Mouse (Mus musculus) forebrain, embryonic 15.5 days (tissue): ENCODE results near the gene Chpf2. TPM values are rescaled to one million over a fixed set of nuclear protein-coding genes. Genes with fewer than 3 reads are reported as not detected.
A peak's percentile ranks its signal among the peaks of the same experiment; 100 is the strongest.

ENCODE experiments used
- ATAC-seq: fragments of 200-750 bp; cut with Nextera tagmentation; replicated peaks from 2 replicates; pipeline ENCODE4 v1.8.0; 2017; ENCODE audit warnings: mild to moderate bottlenecking, moderate TSS enrichment, moderate library complexity
- H3K27ac ChIP-seq: fragments of 300-500 bp; sonication (generic); replicated peaks from 2 replicates; pipeline ENCODE4 v1.5.1; 2015; ENCODE audit warnings: mild to moderate bottlenecking, inconsistent platforms
- H3K27me3 ChIP-seq: fragments of 300-500 bp; sonication (generic); 2 replicates; pipeline ENCODE4 v1.6.1; 2015; ENCODE audit warnings: inconsistent platforms
- H3K36me3 ChIP-seq: fragments of 300-500 bp; sonication (generic); 2 replicates; pipeline ENCODE4 v1.6.1; 2015; ENCODE audit warnings: mild to moderate bottlenecking, inconsistent platforms
- H3K4me1 ChIP-seq: fragments of 300-500 bp; sonication (generic); 2 replicates; pipeline ENCODE4 v1.6.1; 2015; ENCODE audit warnings: inconsistent platforms
- H3K4me2 ChIP-seq: fragments of 300-500 bp; sonication (generic); replicated peaks from 2 replicates; pipeline ENCODE4 v1.6.1; 2015; ENCODE audit warnings: mild to moderate bottlenecking, inconsistent platforms
- H3K4me3 ChIP-seq: fragments of 300-500 bp; sonication (generic); 2 replicates; pipeline ENCODE4 v1.5.1; 2015; ENCODE audit warnings: mild to moderate bottlenecking, inconsistent platforms
- H3K9ac ChIP-seq: fragments of 300-500 bp; sonication (generic); replicated peaks from 2 replicates; pipeline ENCODE4 v1.6.1; 2015; ENCODE audit warnings: mild to moderate bottlenecking, inconsistent platforms
- H3K9me3 ChIP-seq: fragments of 300-500 bp; sonication (generic); 2 replicates; pipeline ENCODE4 v1.6.1; 2016; ENCODE audit warnings: inconsistent platforms
- WGBS: fragments of 180-500 bp; shearing (Covaris S2); methylation state at CpG from one replicate; pipeline ENCODE4 v1.1.7; 2015; ENCODE audit warnings: mixed read lengths; 5-methylcytosine and 5-hydroxymethylcytosine counted together
- microRNA counts: library from miRNA; unstranded; fragments of <30 nt; microRNA quantifications from one replicate; lab custom pipeline; 2016
- microRNA-seq: library from miRNA; unstranded; fragments of <30 nt; microRNA quantifications from one replicate; pipeline ENCODE4, GENCODE M21; 2016
- polyA plus RNA-seq: library from polyadenylated mRNA; unstranded; fragments of >200 nt; fragmentation: Nextera tagmentation; extraction: Ambion mirVana; gene quantifications from 2 replicates; pipeline ENCODE4 v1.2.1, GENCODE M21; 2015

Chpf2 gene
- polyA plus RNA-seq, 1 experiment from 2014 or later: 21.1 TPM

DNA sequence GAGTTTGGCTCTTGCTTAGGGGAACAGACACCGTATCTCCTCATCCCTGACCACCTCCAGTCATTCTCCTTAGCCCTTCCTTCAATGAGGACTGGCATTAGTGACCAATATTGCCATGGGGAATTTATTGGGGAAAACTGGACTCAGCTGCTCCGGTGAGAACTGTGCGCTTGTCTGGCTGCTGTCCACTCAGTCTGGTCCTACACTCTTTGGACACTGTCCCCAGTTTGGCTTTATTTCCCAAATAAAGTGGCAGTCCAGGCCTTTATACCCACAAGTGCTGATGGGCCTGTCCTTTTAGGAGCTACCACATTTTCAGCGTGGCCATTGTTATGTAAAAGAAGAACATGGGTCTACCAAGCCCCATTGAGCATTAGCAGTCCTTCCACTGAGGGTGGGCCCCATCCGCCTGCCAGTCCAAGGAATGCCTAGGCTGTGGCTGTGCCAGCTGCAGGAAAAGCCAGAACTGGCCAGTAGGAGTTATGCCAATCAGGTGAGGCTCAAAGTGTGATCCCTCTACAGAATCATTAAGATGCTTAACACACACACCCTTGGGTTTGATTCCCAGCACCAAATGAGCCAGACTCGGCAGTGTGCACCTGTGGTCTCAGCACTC is 49.1 kb downstream of the Chpf2 start:
- Histone ChIP-seq H3K36me3 (no peaks in the 10 kb centered on the region), H3K27me3 (no peaks in the 10 kb centered on the region), H3K9me3 (no peaks in the 10 kb centered on the region), H3K9ac (no peak overlapping the region), H3K27ac (no peak overlapping the region), H3K4me3 (no peak overlapping the region), H3K4me2 (no peak overlapping the region), H3K4me1 (peaks cover 12% of the 10 kb centered on the region)
- ATAC-seq: peak; percentile 67
- WGBS: 36% methylated on average over 6 of the region's 6 CpGs

DNA sequence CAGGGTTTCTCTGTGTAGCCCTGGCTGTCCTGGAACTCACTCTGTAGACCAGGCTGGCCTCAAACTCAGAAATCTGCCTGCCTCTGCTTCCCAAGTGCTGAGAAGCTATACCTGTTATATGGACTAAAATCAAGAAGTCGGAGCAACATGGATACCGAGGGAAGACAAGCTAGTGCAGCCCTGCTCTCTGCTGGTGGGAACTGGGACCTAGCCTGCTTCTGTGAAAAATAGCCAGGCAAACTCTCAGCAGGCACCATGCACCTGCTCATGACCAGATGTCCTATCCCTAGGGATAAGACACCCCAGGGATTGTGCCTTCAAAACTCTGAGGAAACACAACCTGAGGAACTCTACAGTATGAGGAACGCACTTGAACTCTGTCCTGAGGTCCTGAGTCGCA is 50.4 kb downstream of the Chpf2 start:
- no peaks in the 10 kb centered on the region for H3K36me3 ChIP-seq
- H3K4me1 ChIP-seq: peaks cover 12% of the 10 kb centered on the region
- WGBS: 78% methylated on average over 4 of the region's 4 CpGs
- no peak overlapping the region for H3K4me2 ChIP-seq
- H3K27ac ChIP-seq: no peak overlapping the region
- no peak overlapping the region for H3K9ac ChIP-seq
- H3K27me3 ChIP-seq: no peaks in the 10 kb centered on the region
- ATAC-seq: no peak
- no peaks in the 10 kb centered on the region for H3K9me3 ChIP-seq
- no peak overlapping the region for H3K4me3 ChIP-seq

DNA sequence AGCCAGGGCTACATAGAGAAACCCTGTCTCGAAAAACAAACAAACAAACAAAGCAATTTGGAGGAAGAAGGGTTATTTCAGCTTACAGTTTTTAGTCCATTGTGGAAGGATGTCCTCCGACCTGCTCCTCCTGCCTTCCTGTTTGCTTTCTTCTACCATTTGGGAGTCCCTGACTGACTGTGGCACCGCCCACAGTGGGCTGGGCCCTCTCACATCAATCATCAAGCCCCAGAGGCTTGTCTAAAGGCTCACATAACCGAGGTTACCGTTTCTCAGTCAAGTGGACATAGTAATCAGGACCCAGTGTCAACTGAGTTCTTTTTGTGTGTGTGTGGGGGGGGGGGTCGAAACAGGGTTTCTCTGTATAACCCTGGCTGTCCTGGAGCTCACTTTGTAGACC is 51.6 kb downstream of the Chpf2 start:
- 75% methylated on average over 6 of the region's 6 CpGs for WGBS
- H3K4me3 ChIP-seq: no peak overlapping the region
- peaks cover 12% of the 10 kb centered on the region for H3K4me1 ChIP-seq
- H3K27ac ChIP-seq: no peak overlapping the region
- no peak overlapping the region for H3K9ac ChIP-seq
- no peaks in the 10 kb centered on the region for H3K27me3 ChIP-seq
- H3K9me3 ChIP-seq: no peaks in the 10 kb centered on the region
- H3K36me3 ChIP-seq: no peaks in the 10 kb centered on the region
- no peak for ATAC-seq
- H3K4me2 ChIP-seq: no peak overlapping the region

DNA sequence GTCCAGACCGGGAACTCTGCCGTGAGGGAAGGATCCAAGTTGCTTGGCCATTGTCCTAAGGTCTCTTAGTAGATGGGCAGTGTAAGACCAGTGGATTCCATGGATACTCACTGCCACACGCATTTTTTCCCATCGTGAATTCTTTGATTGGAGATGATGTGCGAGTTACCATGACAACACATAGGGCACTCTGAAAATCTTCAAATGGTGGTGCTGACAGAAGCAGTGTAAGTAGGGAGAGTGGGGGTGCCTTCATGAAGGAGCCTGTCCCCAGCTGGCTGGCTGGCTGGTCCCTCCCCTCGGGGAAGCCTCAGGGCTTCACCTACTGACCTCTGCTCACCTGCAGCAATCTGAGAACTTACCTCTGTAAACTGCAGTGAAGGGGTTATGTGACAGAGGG is 52.5 kb downstream of the Chpf2 start:
- peak; percentile 61 for ATAC-seq
- peak overlapping the region; percentile 43; the same call in 1 of the 2 replicates for H3K27ac ChIP-seq
- H3K27me3 ChIP-seq: no peaks in the 10 kb centered on the region
- H3K9me3 ChIP-seq: no peaks in the 10 kb centered on the region
- H3K9ac ChIP-seq: no peak overlapping the region
- 63% methylated on average over 6 of the region's 6 CpGs for WGBS
- H3K36me3 ChIP-seq: no peaks in the 10 kb centered on the region
- no peak overlapping the region for H3K4me3 ChIP-seq
- no peak overlapping the region for H3K4me2 ChIP-seq
- H3K4me1 ChIP-seq: peaks cover 12% of the 10 kb centered on the region

MicroRNAs encoded within 50 kb of the gene (microRNA counts, 519-probe panel; counts per million panel counts)
- microRNA mmu-miR-671-3p (lab: Ali Mortazavi, UCI): 1,989 counts per million, percentile 23 among the panel's probes with 10 or more counts
- microRNA mmu-miR-671-5p (lab: Ali Mortazavi, UCI): not detected

Small RNAs within 50 kb of the gene (microRNA-seq; reads per million reads assigned to microRNA genes)
- 318 reads per million, percentile 67 among the genes with 10 or more reads in this experiment for gene Mir671

Other genes with a start within 250 kb of the Chpf2 start
- 5.2 and 6.4 TPM in 2 replicates for gene Kcnh2, start 235.1 kb upstream of the Chpf2 start, polyA plus RNA-seq
- gene Nos3, start 221.9 kb upstream of the Chpf2 start, polyA plus RNA-seq: 7.4 TPM in 2 replicates
- 0.64 and 0.93 TPM in 2 replicates for gene Atg9b, start 194.6 kb upstream of the Chpf2 start, polyA plus RNA-seq
- gene Abcb8, start 193.1 kb upstream of the Chpf2 start, polyA plus RNA-seq: 47.9 and 48.7 TPM in 2 replicates
- gene Asic3, start 173.3 kb upstream of the Chpf2 start, polyA plus RNA-seq: 0.22 and 0.59 TPM in 2 replicates
- gene Cdk5, start 163.2 kb upstream of the Chpf2 start, polyA plus RNA-seq: 106 and 114 TPM in 2 replicates
- gene Slc4a2, start 162.9 kb upstream of the Chpf2 start, polyA plus RNA-seq: 18.5 and 23.7 TPM in 2 replicates
- gene Fastk, start 141.5 kb upstream of the Chpf2 start, polyA plus RNA-seq: 90.6 and 91.4 TPM in 2 replicates
- 39.4 and 40.1 TPM in 2 replicates for gene Tmub1, start 138.9 kb upstream of the Chpf2 start, polyA plus RNA-seq
- 76.9 and 108 TPM in 2 replicates for gene Agap3, start 134.6 kb upstream of the Chpf2 start, polyA plus RNA-seq
- gene Gbx1, start 59.5 kb upstream of the Chpf2 start, polyA plus RNA-seq: 1.2 and 2.3 TPM in 2 replicates
- 0.11 and 0.42 TPM in 2 replicates for gene Asb10, start 45.8 kb upstream of the Chpf2 start, polyA plus RNA-seq
- gene 4931409K22Rik, start 29.9 kb upstream of the Chpf2 start, polyA plus RNA-seq: 0.42 and 0.56 TPM in 2 replicates
- gene Abcf2, start 9.3 kb upstream of the Chpf2 start, polyA plus RNA-seq: 101 and 106 TPM in 2 replicates
- 171 and 176 TPM in 2 replicates for gene Smarcd3, start 37.7 kb downstream of the Chpf2 start, polyA plus RNA-seq
- gene Nub1, start 98.8 kb downstream of the Chpf2 start, polyA plus RNA-seq: 59.7 and 61.2 TPM in 2 replicates
- 4.0 and 4.5 TPM in 2 replicates for gene Wdr86, start 144.0 kb downstream of the Chpf2 start, polyA plus RNA-seq
- gene Crygn, start 171.3 kb downstream of the Chpf2 start, polyA plus RNA-seq: 1.8 TPM in 2 replicates